Mouse (Mus musculus) pancreas, adult 10 weeks (tissue): ENCODE results near the gene Olfr1427. TPM values are rescaled to one million over a fixed set of nuclear protein-coding genes. Genes with fewer than 3 reads are reported as not detected.

Experiments
- polyA plus RNA-seq: library from polyadenylated mRNA; stranded (reverse); fragments of 350-450 nt; fragmentation: Illumina TruSeq; extraction: RNeasy Lipid Tissue Mini Kit (QIAGEN cat#74804); gene quantifications from one replicate; pipeline ENCODE4 v1.2.3, GENCODE M21; 2015; ENCODE audit warnings: low read depth, low replicate concordance; ENCODE audit not compliant: insufficient read depth

The Olfr1427 gene
- polyA plus RNA-seq = not detected

DNA sequence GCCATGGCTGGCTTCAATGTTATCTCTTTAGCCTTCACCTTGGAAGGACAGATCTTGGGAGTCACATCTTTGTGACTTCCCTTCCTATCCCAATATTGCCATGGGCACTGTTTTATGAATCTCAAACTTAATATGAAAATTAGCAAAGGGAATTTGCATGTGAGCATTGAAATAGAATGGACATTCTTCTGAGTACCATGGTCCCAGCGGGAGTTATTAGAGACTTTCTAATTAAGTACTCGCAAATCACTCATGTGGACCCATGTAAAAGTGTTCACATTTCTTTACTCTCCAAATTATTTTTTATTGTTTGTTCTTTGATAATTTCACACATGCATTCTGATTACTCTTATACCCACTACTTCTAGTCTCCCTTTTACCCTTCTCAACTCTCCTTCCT lies at the start of gene Olfr1427:
Olfr1427 (minus strand) TSS at position 101 of the 400 bp plus-strand sequence.

DNA sequence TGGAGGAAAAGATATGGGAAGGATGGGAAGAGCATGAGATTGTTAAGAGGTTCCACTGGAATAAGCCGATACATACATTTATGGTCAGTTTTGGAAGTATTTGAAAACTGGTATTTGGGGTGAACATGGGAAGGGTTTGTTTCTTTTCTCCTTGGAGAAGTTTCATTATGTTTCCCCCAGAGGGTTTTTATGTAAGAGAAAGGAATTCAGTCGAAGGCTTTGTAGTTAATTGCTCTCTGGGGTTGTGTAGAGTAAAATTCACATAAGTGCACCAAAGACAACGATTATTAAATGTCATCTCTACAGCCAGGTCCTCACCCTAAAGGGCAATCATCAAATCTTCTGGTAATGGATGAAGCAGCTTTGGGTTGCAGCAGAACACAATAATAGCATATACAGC lies 20.0 kb upstream of the Olfr1427 start, which contains the start of gene Olfr76:
Olfr76 (minus strand) TSS at position 101 of the 400 bp plus-strand sequence.

DNA sequence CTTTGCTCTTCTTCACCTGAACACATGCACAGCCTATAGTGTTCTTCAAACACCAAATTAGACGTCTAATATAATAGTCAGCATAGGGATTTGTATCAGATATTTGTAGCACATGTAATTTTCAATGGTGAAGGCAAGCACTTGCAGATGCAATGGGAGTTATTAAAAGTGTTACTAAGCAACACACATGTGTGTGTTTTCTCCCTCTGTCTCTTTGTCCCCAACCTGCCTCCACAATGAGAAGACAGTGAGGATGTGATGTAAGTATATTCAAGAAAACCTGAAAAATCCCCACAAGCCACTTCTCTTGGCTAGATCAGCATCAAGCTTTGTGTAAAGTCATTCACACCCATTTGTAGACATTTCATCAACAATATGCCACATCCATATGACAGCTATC lies 12.7 kb upstream of the Olfr1427 start, which contains the start of gene Olfr1428:
Olfr1428 (minus strand) TSS at position 101 of the 400 bp plus-strand sequence.

DNA sequence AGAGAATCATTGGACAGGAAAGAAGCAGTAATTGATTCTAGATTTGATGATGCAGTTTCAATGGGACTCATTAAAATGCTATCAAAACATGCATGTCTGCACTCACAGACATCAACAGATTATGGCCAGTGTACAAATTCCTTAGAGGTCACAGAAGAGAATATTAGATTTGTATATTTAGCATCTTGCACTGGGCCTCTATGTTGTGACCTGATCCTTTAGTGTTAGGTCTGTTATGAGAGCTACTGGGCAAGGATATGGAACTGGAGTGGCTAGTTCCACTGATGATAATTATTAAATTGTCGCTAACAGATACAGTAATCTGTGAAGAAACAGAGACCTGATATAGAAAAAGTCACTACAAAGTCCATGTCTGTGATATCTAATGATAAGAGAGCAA lies 11.2 kb downstream of the Olfr1427 start, which contains the start of gene Olfr1426:
Olfr1426 (minus strand) TSS at position 101 of the 400 bp plus-strand sequence.

DNA sequence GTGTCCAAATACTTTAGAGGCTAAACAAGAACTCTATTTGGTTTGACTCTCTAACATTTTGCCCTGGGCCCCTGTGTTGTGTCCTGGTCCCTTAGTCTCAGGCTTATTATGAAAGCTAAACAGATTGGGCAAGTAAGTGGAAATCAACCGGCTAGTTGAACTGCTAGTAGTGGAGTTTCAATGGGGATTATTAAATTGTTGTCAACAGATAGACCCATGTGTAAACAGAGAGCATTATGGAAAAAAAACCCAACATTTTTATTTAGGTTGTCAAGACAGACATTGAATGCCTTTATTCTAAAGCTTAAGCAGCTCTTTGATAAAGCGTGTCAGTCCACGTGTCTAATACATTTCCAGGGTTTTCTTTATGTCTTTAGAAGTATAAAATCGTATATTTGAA lies 25.5 kb downstream of the Olfr1427 start, which contains the start of gene Olfr1425:
Olfr1425 (minus strand) TSS at position 101 of the 400 bp plus-strand sequence.

DNA sequence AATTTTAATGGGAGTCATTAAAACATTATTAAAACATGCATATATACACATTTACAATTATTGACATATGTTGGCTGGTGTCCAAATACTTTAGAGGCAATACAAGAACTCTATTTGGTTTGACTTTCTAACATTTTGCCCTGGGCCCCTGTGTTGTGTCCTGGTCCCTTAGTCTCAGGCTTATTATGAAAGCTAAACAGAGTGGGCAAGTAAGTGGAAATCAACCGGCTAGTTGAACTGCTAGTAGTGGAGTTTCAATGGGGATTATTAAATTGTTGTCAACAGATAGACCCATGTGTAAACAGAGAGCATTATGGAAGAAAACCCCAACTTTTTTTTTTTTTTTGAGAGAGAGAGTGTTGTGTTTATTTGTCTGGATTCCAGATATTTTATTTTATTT lies 40.6 kb downstream of the Olfr1427 start, which contains the start of gene Olfr1424:
Olfr1424 (minus strand) TSS at position 101 of the 400 bp plus-strand sequence.

Other genes starting within 250 kb of the Olfr1427 start
- gene Olfr1418, start 242.3 kb downstream of the Olfr1427 start, polyA plus RNA-seq = not detected
- gene Olfr1419, start 228.2 kb downstream of the Olfr1427 start, polyA plus RNA-seq = not detected
- gene Olfr1420, start 216.8 kb downstream of the Olfr1427 start, polyA plus RNA-seq = not detected
- 5.2 TPM for gene Patl1, start 190.9 kb downstream of the Olfr1427 start, polyA plus RNA-seq
- gene Osbp, start 137.4 kb downstream of the Olfr1427 start, polyA plus RNA-seq = 9.6 TPM
- gene Olfr1423, start 62.0 kb downstream of the Olfr1427 start, polyA plus RNA-seq = not detected
- gene Olfr1424, start 40.7 kb downstream of the Olfr1427 start, polyA plus RNA-seq = not detected
- gene Olfr1425, start 25.6 kb downstream of the Olfr1427 start, polyA plus RNA-seq = not detected
- not detected for gene Olfr1426, start 11.3 kb downstream of the Olfr1427 start, polyA plus RNA-seq
- gene Olfr1428, start 12.6 kb upstream of the Olfr1427 start, polyA plus RNA-seq = not detected
- not detected for gene Olfr76, start 19.9 kb upstream of the Olfr1427 start, polyA plus RNA-seq
- not detected for gene Olfr1555-ps1, start 66.8 kb upstream of the Olfr1427 start, polyA plus RNA-seq
- not detected for gene Olfr1431, start 97.3 kb upstream of the Olfr1427 start, polyA plus RNA-seq
- gene Olfr1432, start 129.3 kb upstream of the Olfr1427 start, polyA plus RNA-seq = not detected
- gene Olfr262, start 138.3 kb upstream of the Olfr1427 start, polyA plus RNA-seq = not detected
- not detected for gene Olfr235, start 157.7 kb upstream of the Olfr1427 start, polyA plus RNA-seq
- not detected for gene Olfr1434, start 176.5 kb upstream of the Olfr1427 start, polyA plus RNA-seq
- gene Olfr1436, start 195.8 kb upstream of the Olfr1427 start, polyA plus RNA-seq = not detected
- not detected for gene Olfr1437, start 221.8 kb upstream of the Olfr1427 start, polyA plus RNA-seq
- gene Olfr1438-ps1, start 232.6 kb upstream of the Olfr1427 start, polyA plus RNA-seq = not detected